Mouse (Mus musculus): ENCODE results near the gene Ppt2. TPM values are rescaled to one million over a fixed set of nuclear protein-coding genes. Genes with fewer than 3 reads are reported as not detected.

The Ppt2 gene
- total and polyA plus RNA-seq, 2 experiments, result 22.5 to 38.5 TPM

DNA sequence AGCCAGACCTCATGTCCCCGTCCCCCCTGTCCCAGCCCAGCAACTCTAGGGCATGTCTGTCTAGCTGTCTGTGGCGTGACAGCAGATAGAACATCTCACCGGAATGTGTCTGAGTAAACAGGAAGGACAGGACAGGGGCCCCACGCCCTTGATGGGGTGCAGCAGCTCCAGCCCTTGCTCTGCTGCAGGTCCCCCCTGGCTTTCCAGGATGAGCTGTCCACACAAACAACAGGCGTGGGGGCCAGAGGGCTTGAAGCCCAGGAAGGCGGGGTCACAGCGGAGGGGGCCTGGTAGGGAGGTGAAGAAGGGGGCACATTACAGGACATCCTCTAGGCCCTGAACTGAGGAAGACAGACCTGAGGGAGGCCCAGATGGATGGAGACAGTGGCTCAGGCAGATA, 26.9 kb upstream of the Ppt2 start:
- DNase-seq (ENCODE audit: extremely low read depth, low read depth, low spot score), result no peak
- Histone ChIP-seq H3K36me3 (ENCODE audit: control insufficient read depth, insufficient read depth, low read length) (peaks cover 3% of the 10 kb centered on the region; the same call in 1 of the 2 replicates), H3K27ac (replicated peaks; ENCODE audit: insufficient read depth, low read depth, low read length) (no peak overlapping the region; the same call in 1 of the 2 replicates), H3K9ac (ENCODE audit: low read depth, low read length) (no peak overlapping the region), H3K4me1 (ENCODE audit: control insufficient read depth, insufficient read depth, low read length) (peaks cover 3% of the 10 kb centered on the region; the same call in 1 of the 2 replicates), H3K79me2 (ENCODE audit: control insufficient read depth, insufficient read depth, low read length) (no peaks in the 10 kb centered on the region), H3K4me3 (ENCODE audit: insufficient read depth, low read depth, low read length) (no peak overlapping the region), H3K27me3 (ENCODE audit: control insufficient read depth, insufficient read depth, low read length) (no peaks in the 10 kb centered on the region)
- WGBS, result 76% methylated on average over 7 of the region's 7 CpGs
- TF ChIP-seq POLR2A (IDR thresholded peaks at IDR 0.05; ENCODE audit: extremely low read depth, insufficient read depth, low read length) (no peak), CTCF (IDR thresholded peaks at IDR 0.05; ENCODE audit: low read depth, low read length) (no peak)

DNA sequence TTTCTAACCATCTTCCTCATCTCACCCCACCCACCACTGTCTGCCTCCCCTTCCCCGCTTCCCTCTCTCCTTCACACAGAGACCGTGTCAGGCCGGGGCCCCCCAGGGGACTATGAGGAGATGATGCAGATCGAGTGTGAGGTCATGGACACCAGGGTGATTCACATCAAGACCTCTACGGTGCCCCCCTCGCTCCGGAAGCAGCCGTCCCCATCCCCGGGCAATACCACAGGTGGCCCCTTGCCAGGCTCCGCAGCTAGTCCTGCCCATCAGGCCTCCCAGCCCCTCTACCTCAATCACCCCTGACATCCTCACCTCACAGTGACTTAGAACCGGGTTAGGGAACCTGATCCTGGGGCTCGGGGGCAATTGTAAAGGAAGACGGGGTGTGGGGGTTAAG, 26.1 kb upstream of the Ppt2 start:
- H3K27me3 ChIP-seq (ENCODE audit: control insufficient read depth, insufficient read depth, low read length), result no peaks in the 10 kb centered on the region
- no peak for DNase-seq (ENCODE audit: extremely low read depth, low read depth, low spot score)
- H3K79me2 ChIP-seq (ENCODE audit: control insufficient read depth, insufficient read depth, low read length), result no peaks in the 10 kb centered on the region
- H3K36me3 ChIP-seq (ENCODE audit: control insufficient read depth, insufficient read depth, low read length), result peaks cover 3% of the 10 kb centered on the region; the same call in 1 of the 2 replicates
- H3K9ac ChIP-seq (ENCODE audit: low read depth, low read length), result no peak overlapping the region
- no peak overlapping the region for H3K27ac ChIP-seq (replicated peaks; ENCODE audit: insufficient read depth, low read depth, low read length)
- peaks cover 3% of the 10 kb centered on the region; the same call in 1 of the 2 replicates for H3K4me1 ChIP-seq (ENCODE audit: control insufficient read depth, insufficient read depth, low read length)
- 90% methylated on average over 13 of the region's 13 CpGs for WGBS
- H3K4me3 ChIP-seq (ENCODE audit: insufficient read depth, low read depth, low read length), result no peak overlapping the region
- no peak for TF ChIP-seq CTCF (IDR thresholded peaks at IDR 0.05; ENCODE audit: low read depth, low read length)
- TF ChIP-seq POLR2A (IDR thresholded peaks at IDR 0.05; ENCODE audit: extremely low read depth, insufficient read depth, low read length), result no peak

DNA sequence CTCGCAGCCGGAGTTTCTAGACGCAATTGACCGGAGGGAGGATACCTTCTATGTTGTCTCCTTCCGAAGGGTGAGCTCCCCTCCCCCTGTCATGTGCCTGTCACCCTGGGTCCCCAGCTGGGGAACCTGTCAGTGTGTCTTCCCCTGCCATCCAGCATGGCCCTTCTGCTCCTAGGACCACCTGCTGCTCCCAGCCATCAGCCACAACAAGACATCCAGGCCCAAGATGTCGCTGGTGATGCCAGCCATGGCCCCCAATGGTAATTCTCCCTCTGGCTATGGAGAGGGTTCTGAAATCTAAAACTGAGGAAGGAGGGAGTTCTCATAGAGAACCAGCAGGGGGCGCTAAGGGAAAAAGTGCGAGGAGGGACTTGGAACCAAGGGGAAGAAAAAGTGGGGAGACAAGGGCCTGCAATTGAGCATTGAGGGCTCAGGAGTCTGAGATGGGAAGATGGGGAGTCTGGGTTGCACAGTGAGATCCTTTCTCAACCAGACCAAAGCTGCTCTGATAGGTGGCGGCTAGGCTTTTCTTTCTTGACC, 25.5 kb upstream of the Ppt2 start:
- Histone ChIP-seq H3K9ac (ENCODE audit: low read depth, low read length) (no peak overlapping the region), H3K36me3 (ENCODE audit: control insufficient read depth, insufficient read depth, low read length) (peaks cover 3% of the 10 kb centered on the region; the same call in 1 of the 2 replicates)
- peak; percentile 39; the same call in 1 of the 2 replicates for TF ChIP-seq CTCF (IDR thresholded peaks at IDR 0.05; ENCODE audit: low read depth, low read length)
- no peak for TF ChIP-seq POLR2A (IDR thresholded peaks at IDR 0.05; ENCODE audit: extremely low read depth, insufficient read depth, low read length)

DNA sequence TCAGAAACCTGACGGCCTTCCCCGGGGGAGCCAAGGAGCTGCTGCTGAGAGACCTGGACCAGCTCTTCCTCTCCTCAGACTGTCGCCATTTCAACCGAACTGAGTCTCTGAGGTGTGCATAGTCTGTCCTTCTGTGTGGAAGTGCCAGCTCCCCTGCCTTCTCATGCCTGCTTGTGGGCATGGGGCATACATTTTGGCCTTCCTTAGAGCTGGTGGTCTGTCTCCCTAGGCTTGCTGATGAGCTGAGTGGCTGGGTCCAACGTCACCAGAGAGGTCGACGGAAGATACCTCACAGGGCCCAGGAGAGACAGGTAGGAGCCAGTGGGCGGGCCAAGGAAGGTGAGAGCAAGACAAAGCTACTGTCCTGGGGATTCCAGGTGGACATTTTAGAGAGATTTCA, 24.7 kb upstream of the Ppt2 start:
- DNase-seq (ENCODE audit: extremely low read depth, low read depth, low spot score), result no peak
- Histone ChIP-seq H3K36me3 (ENCODE audit: control insufficient read depth, insufficient read depth, low read length) (peaks cover 3% of the 10 kb centered on the region; the same call in 1 of the 2 replicates), H3K4me1 (ENCODE audit: control insufficient read depth, insufficient read depth, low read length) (peaks cover 5% of the 10 kb centered on the region; the same call in 1 of the 2 replicates), H3K27me3 (ENCODE audit: control insufficient read depth, insufficient read depth, low read length) (no peaks in the 10 kb centered on the region), H3K27ac (replicated peaks; ENCODE audit: insufficient read depth, low read depth, low read length) (no peak overlapping the region), H3K4me3 (ENCODE audit: insufficient read depth, low read depth, low read length) (no peak overlapping the region), H3K9ac (ENCODE audit: low read depth, low read length) (no peak overlapping the region), H3K79me2 (ENCODE audit: control insufficient read depth, insufficient read depth, low read length) (no peaks in the 10 kb centered on the region)
- no peak for TF ChIP-seq CTCF (IDR thresholded peaks at IDR 0.05; ENCODE audit: low read depth, low read length)
- no peak for TF ChIP-seq POLR2A (IDR thresholded peaks at IDR 0.05; ENCODE audit: extremely low read depth, insufficient read depth, low read length)
- WGBS, result 93% methylated on average over 8 of the region's 8 CpGs

More for the DNA sequence above, 25.5 kb upstream of the Ppt2 start:
- Histone ChIP-seq H3K27ac (replicated peaks; ENCODE audit: insufficient read depth, low read depth, low read length) (no peak overlapping the region), H3K27me3 (ENCODE audit: control insufficient read depth, insufficient read depth, low read length) (no peaks in the 10 kb centered on the region), H3K4me3 (ENCODE audit: insufficient read depth, low read depth, low read length) (no peak overlapping the region), H3K79me2 (ENCODE audit: control insufficient read depth, insufficient read depth, low read length) (no peaks in the 10 kb centered on the region), H3K4me1 (ENCODE audit: control insufficient read depth, insufficient read depth, low read length) (peaks cover 3% of the 10 kb centered on the region; the same call in 1 of the 2 replicates)
- 75% methylated on average over 9 of the region's 9 CpGs for WGBS
- no peak for DNase-seq (ENCODE audit: extremely low read depth, low read depth, low spot score)

DNA sequence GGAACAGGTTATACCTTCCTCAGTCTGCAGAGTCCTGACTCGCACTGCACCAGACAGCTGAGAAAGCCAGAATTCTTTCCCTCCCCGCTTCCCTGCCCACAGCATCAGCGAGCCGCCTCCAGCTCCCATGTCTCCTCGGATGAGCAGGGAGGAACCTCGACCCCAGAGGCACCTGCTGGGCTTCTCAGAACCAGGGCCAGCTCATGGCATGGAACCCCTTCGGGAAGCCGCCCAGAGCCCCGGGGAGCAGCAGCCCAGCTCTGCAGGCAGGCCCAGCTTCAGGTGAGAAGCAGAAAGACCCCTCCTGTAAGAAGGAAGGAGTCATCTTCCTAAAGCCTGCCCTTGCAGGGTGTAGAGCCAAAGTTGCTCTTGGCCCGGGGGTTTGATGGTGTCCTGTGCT, 24.2 kb upstream of the Ppt2 start:
- DNase-seq (ENCODE audit: extremely low read depth, low read depth, low spot score), result no peak
- no peak for TF ChIP-seq POLR2A (IDR thresholded peaks at IDR 0.05; ENCODE audit: extremely low read depth, insufficient read depth, low read length)
- TF ChIP-seq CTCF (IDR thresholded peaks at IDR 0.05; ENCODE audit: low read depth, low read length), result no peak
- WGBS, result 93% methylated on average over 10 of the region's 10 CpGs

More for the DNA sequence above, 24.2 kb upstream of the Ppt2 start:
- no peaks in the 10 kb centered on the region for H3K79me2 ChIP-seq (ENCODE audit: control insufficient read depth, insufficient read depth, low read length)
- no peak overlapping the region for H3K27ac ChIP-seq (replicated peaks; ENCODE audit: insufficient read depth, low read depth, low read length)
- no peaks in the 10 kb centered on the region for H3K27me3 ChIP-seq (ENCODE audit: control insufficient read depth, insufficient read depth, low read length)
- peaks cover 3% of the 10 kb centered on the region; the same call in 1 of the 2 replicates for H3K36me3 ChIP-seq (ENCODE audit: control insufficient read depth, insufficient read depth, low read length)
- H3K9ac ChIP-seq (ENCODE audit: low read depth, low read length), result no peak overlapping the region
- no peak overlapping the region for H3K4me3 ChIP-seq (ENCODE audit: insufficient read depth, low read depth, low read length)
- H3K4me1 ChIP-seq (ENCODE audit: control insufficient read depth, insufficient read depth, low read length), result peaks cover 8% of the 10 kb centered on the region; the same call in 1 of the 2 replicates

Data from liver, adult 2 months (tissue).